Mouse (Mus musculus) neural tube, embryonic 12.5 days (tissue): Measurements from ENCODE around the gene Ier5l. TPM values are rescaled to one million over a fixed set of nuclear protein-coding genes. Genes with fewer than 3 reads are reported as not detected.

Source experiments
- ATAC-seq: fragments of 200-750 bp; cut with Nextera tagmentation; 2 replicates; pipeline ENCODE4 v1.8.0; 2017; ENCODE audit warnings: low read depth, mild to moderate bottlenecking, moderate TSS enrichment, moderate library complexity; ENCODE audit not compliant: low FRiP score
- H3K27ac ChIP-seq: fragments of 300-500 bp; sonication (generic); 2 replicates; pipeline ENCODE4 v1.5.1; 2016
- H3K27me3 ChIP-seq: fragments of 300-500 bp; sonication (generic); replicated peaks from 2 replicates; pipeline ENCODE4 v1.6.1; 2016; ENCODE audit warnings: mild to moderate bottlenecking
- H3K36me3 ChIP-seq: fragments of 300-500 bp; sonication (generic); 2 replicates; pipeline ENCODE4 v1.6.1; 2016; ENCODE audit warnings: mild to moderate bottlenecking
- H3K4me1 ChIP-seq: fragments of 300-500 bp; sonication (generic); 2 replicates; pipeline ENCODE4 v1.6.1; 2016
- H3K4me2 ChIP-seq: fragments of 300-500 bp; sonication (generic); replicated peaks from 2 replicates; pipeline ENCODE4 v1.6.1; 2016; ENCODE audit warnings: mild to moderate bottlenecking
- H3K4me3 ChIP-seq: fragments of 300-500 bp; sonication (generic); 2 replicates; pipeline ENCODE4 v1.5.1; 2016
- H3K9ac ChIP-seq: fragments of 300-500 bp; sonication (generic); 2 replicates; pipeline ENCODE4 v1.6.1; 2016; ENCODE audit warnings: mild to moderate bottlenecking
- H3K9me3 ChIP-seq: fragments of 300-500 bp; sonication (generic); 2 replicates; pipeline ENCODE4 v1.6.1; 2016; ENCODE audit warnings: mild to moderate bottlenecking
- WGBS: fragments of 180-500 bp; shearing (Covaris S2); methylation state at CpG from one replicate; pipeline ENCODE4 v1.1.7; 2016; 5-methylcytosine and 5-hydroxymethylcytosine counted together
- polyA plus RNA-seq: library from polyadenylated mRNA; unstranded; fragments of >200 nt; fragmentation: Nextera tagmentation; extraction: Ambion mirVana; gene quantifications from 2 replicates; pipeline ENCODE4 v1.2.1, GENCODE M21; 2016

Ier5l gene
- polyA plus RNA-seq = 5.7 and 5.8 TPM in 2 replicates

DNA sequence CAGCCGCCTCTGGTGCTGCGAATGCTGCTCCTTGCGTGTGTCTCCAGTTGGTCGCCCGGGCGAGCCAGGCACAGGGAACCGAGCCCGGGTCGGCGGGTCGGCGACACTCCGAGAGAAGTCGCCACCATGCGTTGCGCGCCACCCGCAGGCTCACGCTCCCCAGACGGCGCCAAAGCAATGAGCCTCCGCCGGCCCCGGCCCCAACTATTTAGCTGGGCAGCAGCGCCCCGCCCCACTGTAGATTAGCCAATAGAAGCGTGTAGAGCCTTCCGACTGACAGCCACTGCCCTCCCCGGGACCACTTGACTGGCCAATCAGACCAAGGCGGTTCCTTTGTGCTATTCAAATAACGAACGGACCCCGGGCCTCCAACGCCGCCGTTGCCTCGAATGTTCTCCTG lies at the start of gene Ier5l:
Gene Ier5l, minus strand, starts transcription at position 181 of the 400 bp plus-strand sequence.
- H3K36me3 ChIP-seq = no peaks in the 10 kb centered on the region
- peak within 1 kb of the TSS; percentile 84 for H3K27ac ChIP-seq
- no peaks in the 10 kb centered on the region for H3K9me3 ChIP-seq
- H3K27me3 ChIP-seq = 0 out of 2 replicates have a peak, but pooled peaks cover 7% of the 10 kb centered on the region
- H3K4me2 ChIP-seq = peak within 1 kb of the TSS; percentile 94
- H3K4me1 ChIP-seq = peaks cover 29% of the 10 kb centered on the region
- H3K9ac ChIP-seq = peak within 1 kb of the TSS; percentile 97
- peak within 1 kb of the TSS; percentile 89 for H3K4me3 ChIP-seq
- ATAC-seq = peak; percentile 92
- under 1% methylated on average over 37 of the region's 37 CpGs for WGBS

- H3K27me3 ChIP-seq = no peaks in the 10 kb centered on the region; the same call in 1 of the 2 replicates
- H3K36me3 ChIP-seq = no peaks in the 10 kb centered on the region
- no peak for ATAC-seq
- H3K9ac ChIP-seq = no peak overlapping the region
- H3K4me2 ChIP-seq = no peak overlapping the region
- H3K4me3 ChIP-seq = no peak overlapping the region
- H3K9me3 ChIP-seq = no peaks in the 10 kb centered on the region
- H3K27ac ChIP-seq = no peak overlapping the region
- peaks cover 10% of the 10 kb centered on the region; the same call in 1 of the 2 replicates for H3K4me1 ChIP-seq
- 77% methylated on average over 8 of the region's 8 CpGs for WGBS
These were observed 49.7 kb upstream of the Ier5l start for GRCm38 (mm10) chr2:30523727-30524126.

DNA sequence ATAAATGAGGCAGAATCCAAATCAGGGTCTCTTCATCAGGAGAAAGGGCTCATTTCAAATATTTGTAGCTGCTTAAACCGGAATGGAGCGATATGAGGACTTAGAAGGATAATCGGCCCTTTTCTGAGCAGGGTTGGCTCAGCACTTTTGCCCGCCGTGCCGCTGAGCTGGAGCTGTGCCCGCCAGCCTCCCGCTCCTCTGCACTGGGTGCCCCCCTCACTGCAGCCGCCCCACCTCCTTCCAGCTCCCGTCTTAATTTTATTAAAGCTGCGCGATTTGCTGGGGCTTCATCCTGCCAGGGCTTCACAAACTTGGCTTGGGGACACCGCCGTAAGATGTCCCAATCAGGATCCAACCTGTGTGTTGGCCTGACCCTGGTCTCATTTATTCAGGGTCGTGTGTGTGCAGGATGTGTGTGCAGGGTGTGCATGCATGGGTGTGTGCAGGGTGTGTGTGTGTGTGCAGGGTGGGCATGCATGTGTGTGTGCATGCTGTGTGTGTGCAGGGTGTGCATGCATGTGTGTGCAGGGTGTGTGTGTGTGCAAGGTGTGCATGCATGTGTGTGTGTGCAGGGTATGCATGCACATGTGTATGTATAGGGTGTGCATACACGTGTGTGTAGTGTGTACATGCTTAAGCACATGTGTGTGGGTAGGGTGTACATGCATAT lies 36.8 kb upstream of the Ier5l start:
- Histone ChIP-seq H3K27me3 (no peaks in the 10 kb centered on the region), H3K9ac (no peak overlapping the region), H3K4me2 (no peak overlapping the region), H3K4me1 (peaks cover 5% of the 10 kb centered on the region; the same call in 1 of the 2 replicates), H3K27ac (no peak overlapping the region), H3K36me3 (no peaks in the 10 kb centered on the region), H3K9me3 (no peaks in the 10 kb centered on the region), H3K4me3 (no peak overlapping the region)
- WGBS = 84% methylated on average over 16 of the region's 16 CpGs
- no peak for ATAC-seq

GRCm38 (mm10) chr2:30507138-30507727 lies 33.2 kb upstream of the Ier5l start:
- no peak overlapping the region for H3K4me2 ChIP-seq
- WGBS = 78% methylated on average over 11 of the region's 11 CpGs
- H3K36me3 ChIP-seq = no peaks in the 10 kb centered on the region
- H3K9me3 ChIP-seq = no peaks in the 10 kb centered on the region
- H3K4me1 ChIP-seq = no peaks in the 10 kb centered on the region
- no peak overlapping the region for H3K27ac ChIP-seq
- H3K4me3 ChIP-seq = no peak overlapping the region
- ATAC-seq = no peak
- no peaks in the 10 kb centered on the region for H3K27me3 ChIP-seq
- no peak overlapping the region for H3K9ac ChIP-seq

DNA sequence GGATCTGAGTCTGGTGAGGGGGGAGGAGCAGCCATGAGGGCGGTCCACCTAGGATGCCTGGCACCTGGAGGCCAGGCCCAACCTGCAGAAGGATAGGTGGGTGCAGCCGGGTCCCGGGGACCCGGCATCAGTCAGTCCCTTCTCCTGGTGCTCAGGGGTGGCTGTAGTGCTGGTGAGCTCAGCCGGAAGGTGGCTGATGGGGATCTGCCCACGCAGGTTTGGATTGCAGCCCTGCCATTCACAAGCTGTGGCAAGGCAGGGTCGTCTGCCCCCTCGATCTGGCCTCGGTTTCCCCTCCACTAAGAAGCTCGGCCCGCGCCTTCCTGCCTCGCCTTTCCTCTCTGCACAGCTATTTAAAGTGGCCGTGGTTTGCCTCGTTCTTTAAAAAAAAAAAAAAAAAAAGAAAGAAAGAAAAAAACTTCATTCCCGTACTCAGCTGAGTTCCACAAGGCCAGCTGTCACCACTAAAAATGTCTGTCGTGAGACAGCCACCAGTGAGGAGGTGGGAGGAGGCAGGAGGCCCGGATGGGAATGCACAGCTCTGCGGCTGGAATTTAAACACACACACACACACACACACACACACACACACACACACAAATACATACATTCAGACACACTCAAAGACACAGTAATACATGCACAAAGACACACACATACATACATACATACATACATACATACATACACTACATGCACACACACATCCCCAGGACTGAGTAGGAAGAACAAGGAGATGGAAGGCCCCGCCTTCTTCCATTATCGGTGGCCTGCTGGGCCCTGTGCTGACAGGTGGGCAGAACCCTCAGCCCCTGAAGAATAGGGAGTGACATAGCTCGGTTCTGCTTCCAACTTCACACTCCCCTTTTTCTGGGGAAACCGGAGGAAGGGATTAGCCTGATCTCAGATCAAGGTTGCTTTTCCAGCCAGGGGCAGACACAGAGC lies 29.9 kb upstream of the Ier5l start:
- Histone ChIP-seq H3K36me3 (no peaks in the 10 kb centered on the region), H3K27ac (no peak overlapping the region), H3K4me1 (no peaks in the 10 kb centered on the region), H3K9ac (no peak overlapping the region), H3K9me3 (no peaks in the 10 kb centered on the region), H3K4me3 (no peak overlapping the region), H3K4me2 (no peak overlapping the region), H3K27me3 (no peaks in the 10 kb centered on the region)
- ATAC-seq = no peak
- 51% methylated on average over 23 of the region's 23 CpGs for WGBS

DNA sequence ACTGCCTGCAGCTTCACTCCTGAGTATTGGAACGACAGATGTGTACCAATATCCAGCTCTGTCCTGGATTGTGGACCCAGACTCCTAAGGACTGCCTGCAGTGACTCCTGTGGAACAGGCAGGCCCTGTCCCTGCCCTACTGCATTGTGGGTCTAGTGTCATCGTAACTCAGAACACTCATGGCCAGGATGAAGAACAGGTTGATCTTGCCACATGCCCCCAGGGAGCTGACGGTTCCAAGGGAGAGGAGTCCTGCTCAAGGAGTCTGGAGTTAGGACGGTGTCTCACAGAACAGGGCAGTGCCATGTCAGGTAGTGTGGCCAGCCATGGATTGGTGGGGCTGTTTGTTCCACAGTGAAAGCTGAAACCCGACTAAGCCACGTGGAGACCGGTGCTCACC lies 27.7 kb upstream of the Ier5l start:
- Histone ChIP-seq H3K27ac (no peak overlapping the region), H3K36me3 (no peaks in the 10 kb centered on the region), H3K27me3 (no peaks in the 10 kb centered on the region), H3K4me1 (no peaks in the 10 kb centered on the region), H3K4me3 (no peak overlapping the region), H3K9me3 (no peaks in the 10 kb centered on the region), H3K9ac (no peak overlapping the region), H3K4me2 (no peak overlapping the region)
- WGBS = 79% methylated on average over 7 of the region's 7 CpGs
- no peak for ATAC-seq

DNA sequence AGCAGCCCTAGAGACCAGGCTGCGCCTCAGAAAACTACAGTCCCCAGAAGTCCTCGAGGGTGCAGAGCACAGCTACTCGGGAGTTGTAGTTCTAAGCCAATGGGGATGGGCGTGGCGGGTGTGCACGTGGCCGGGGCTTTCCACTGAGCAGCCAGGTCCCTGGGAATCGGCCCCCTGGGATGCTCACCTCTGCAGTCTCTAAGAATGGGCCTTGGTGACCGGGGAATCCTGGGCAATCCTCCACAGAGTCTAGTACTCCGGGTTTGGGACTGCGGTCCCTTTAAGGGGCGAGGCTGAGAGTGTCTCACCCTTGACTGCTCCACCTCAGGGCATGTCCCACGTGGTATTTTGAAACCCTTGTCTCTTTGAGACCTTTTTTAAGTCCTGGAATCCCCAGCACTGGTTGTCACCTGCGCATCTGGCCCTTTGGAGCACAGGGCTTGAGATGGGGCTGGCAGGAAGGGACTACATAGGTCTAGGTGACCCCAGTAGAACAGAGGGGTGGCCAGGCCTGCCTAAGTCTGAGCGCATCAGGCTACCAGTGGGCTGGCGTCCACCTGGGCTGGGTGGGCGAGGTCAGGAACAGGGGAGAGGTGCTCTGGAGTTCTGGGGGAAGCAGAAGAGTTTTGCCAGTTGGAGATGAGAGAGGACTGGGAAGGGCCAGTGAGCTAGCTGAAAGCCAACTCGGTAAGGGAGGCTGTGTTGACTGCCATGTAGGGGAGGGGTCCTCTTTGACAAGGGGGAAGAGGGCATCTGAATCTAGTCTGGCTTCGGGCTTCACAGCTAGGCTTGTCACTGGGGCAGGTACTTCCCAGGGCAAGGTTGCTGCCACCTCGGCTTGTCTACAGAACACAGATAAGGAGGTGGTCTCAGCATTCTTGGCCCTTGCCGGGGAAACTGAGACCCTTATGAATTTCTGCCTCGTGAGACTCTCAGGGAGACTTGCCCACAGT lies 22.2 kb upstream of the Ier5l start:
- no peak overlapping the region for H3K27ac ChIP-seq

GRCm38 (mm10) chr2:30495000-30495908 lies 21.2 kb upstream of the Ier5l start:
- no peak overlapping the region for H3K4me3 ChIP-seq
- 78% methylated on average over 8 of the region's 8 CpGs for WGBS
- H3K9me3 ChIP-seq = no peaks in the 10 kb centered on the region
- peak; percentile 14; the same call in 1 of the 2 replicates for ATAC-seq
- H3K4me1 ChIP-seq = 0 out of 2 replicates have a peak, but pooled peaks cover 3% of the 10 kb centered on the region
- no peaks in the 10 kb centered on the region for H3K36me3 ChIP-seq
- H3K27ac ChIP-seq = no peak overlapping the region
- no peak overlapping the region for H3K9ac ChIP-seq
- H3K27me3 ChIP-seq = no peaks in the 10 kb centered on the region
- H3K4me2 ChIP-seq = peak overlapping the region; percentile 57; the same call in 1 of the 2 replicates

More for the DNA sequence above, 22.2 kb upstream of the Ier5l start:
- no peaks in the 10 kb centered on the region for H3K36me3 ChIP-seq
- H3K4me3 ChIP-seq = 0 out of 2 replicates have a peak overlapping the region, but pooled peaks have one; percentile 3
- no peak overlapping the region for H3K9ac ChIP-seq
- H3K4me2 ChIP-seq = peak overlapping the region; percentile 57
- 0 out of 2 replicates have a peak, but pooled peaks cover 3% of the 10 kb centered on the region for H3K4me1 ChIP-seq
- WGBS = 30% methylated on average over 22 of the region's 22 CpGs
- ATAC-seq = peak; percentile 98
- H3K27me3 ChIP-seq = no peaks in the 10 kb centered on the region
- no peaks in the 10 kb centered on the region for H3K9me3 ChIP-seq

DNA sequence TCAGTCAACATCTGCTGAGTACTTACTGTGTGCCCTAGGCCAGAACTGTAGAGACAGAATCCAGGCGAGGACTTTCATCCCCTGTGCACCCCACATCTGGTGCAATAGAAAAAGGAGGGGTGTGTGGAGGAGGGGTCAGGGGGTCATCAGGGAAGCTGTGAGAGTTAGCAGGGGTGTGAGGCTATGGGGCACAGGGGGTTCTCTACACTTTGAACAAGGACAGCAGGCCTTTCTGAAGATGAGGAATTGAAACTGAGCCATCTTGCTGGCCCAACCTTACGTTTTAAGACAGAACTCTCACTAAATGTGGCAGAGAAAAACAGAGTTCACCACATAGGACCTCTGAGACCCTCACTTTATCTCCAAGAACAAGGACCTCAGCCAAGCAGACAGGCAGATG lies 16.4 kb upstream of the Ier5l start:
- no peaks in the 10 kb centered on the region for H3K4me1 ChIP-seq
- WGBS = 68% methylated on average over 2 of the region's 2 CpGs
- H3K4me3 ChIP-seq = no peak overlapping the region
- no peaks in the 10 kb centered on the region for H3K9me3 ChIP-seq
- H3K4me2 ChIP-seq = no peak overlapping the region
- no peaks in the 10 kb centered on the region for H3K36me3 ChIP-seq
- H3K27ac ChIP-seq = no peak overlapping the region
- H3K9ac ChIP-seq = no peak overlapping the region
- no peak for ATAC-seq
- H3K27me3 ChIP-seq = no peaks in the 10 kb centered on the region

GRCm38 (mm10) chr2:30487597-30487996 lies 13.6 kb upstream of the Ier5l start:
- no peak overlapping the region for H3K4me2 ChIP-seq
- no peaks in the 10 kb centered on the region for H3K36me3 ChIP-seq
- no peak overlapping the region for H3K4me3 ChIP-seq
- H3K27ac ChIP-seq = no peak overlapping the region
- H3K9ac ChIP-seq = no peak overlapping the region
- no peaks in the 10 kb centered on the region for H3K9me3 ChIP-seq
- 51% methylated on average over 7 of the region's 7 CpGs for WGBS
- ATAC-seq = no peak
- H3K4me1 ChIP-seq = no peaks in the 10 kb centered on the region
- H3K27me3 ChIP-seq = no peaks in the 10 kb centered on the region
